Mouse (Mus musculus): ENCODE data around the gene Kif26b. TPM values are rescaled to one million over a fixed set of nuclear protein-coding genes. Genes with fewer than 3 reads are reported as not detected.
A peak's percentile ranks its signal among the peaks of the same experiment; 100 is the strongest.

The Kif26b gene
- polyA plus RNA-seq, 1 experiment from 2014 or later: 8.1 TPM

DNA sequence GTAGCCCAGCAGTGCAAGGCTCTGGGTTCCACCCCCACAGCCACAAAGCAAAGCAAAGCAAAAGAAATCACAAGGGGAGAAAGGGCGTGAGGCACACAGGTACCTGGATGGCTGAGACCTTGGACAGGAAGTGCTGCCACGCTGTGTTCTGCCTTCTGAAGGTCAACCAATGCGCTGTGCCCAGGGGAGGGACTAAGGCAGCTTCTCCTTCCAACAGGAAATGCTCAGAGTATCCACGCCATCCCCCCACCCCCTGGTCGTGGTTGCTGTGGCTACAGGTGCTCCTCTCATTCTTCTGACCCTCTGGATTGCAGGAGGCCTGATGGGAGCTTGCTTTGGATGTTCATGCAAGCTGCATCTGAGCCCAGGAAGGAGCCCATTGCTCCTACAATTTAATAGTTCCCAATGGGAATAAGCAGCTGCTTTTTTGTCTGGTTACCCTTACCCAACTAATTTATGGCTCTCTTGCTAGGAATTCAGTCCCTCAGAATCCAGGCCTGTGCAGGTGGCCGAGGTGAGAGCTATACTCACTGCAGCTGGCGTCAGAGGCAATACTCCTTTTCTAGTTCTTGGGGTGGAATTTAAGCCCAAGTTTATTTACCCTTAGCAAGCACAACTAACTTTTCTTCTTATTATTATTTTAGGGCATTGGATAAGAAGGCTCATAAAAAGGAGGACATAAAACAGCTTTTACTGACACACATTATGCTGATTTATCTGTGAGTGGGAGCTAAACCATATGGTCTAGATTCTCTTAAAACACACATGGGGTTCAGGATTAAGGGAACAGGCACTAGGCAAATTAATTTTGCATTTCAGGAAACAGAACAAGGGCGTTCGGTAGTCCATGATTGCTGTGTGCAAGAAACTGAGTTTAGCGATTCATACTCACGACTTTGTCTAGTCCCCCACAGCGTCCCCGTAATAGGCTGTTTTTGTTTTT is 61.6 kb downstream of the Kif26b start:
- no peak for DNase-seq (ENCODE audit: low spot score)
- H3K9ac ChIP-seq (ENCODE audit: low read depth, low read length): no peak overlapping the region
- H3K27me3 ChIP-seq (replicated peaks; ENCODE audit: control insufficient read depth, insufficient read depth, low read length): no peaks in the 10 kb centered on the region
- WGBS: 54% methylated on average over 13 of the region's 13 CpGs
- H3K36me3 ChIP-seq (ENCODE audit: control insufficient read depth, insufficient read depth, low read length): no peaks in the 10 kb centered on the region
- H3K27ac ChIP-seq (replicated peaks; ENCODE audit: low read depth, low read length): no peak overlapping the region
- peaks cover 17% of the 10 kb centered on the region for H3K4me1 ChIP-seq (ENCODE audit: control insufficient read depth, insufficient read depth, low read length)
- H3K9me3 ChIP-seq (ENCODE audit: control insufficient read depth, low read length): no peaks in the 10 kb centered on the region
- ATAC-seq (ENCODE audit: low read depth): no peak
- H3K4me3 ChIP-seq (ENCODE audit: low read depth, low read length): no peak overlapping the region
- H3K4me2 ChIP-seq (ENCODE audit: low read depth, low read length): no peak overlapping the region

DNA sequence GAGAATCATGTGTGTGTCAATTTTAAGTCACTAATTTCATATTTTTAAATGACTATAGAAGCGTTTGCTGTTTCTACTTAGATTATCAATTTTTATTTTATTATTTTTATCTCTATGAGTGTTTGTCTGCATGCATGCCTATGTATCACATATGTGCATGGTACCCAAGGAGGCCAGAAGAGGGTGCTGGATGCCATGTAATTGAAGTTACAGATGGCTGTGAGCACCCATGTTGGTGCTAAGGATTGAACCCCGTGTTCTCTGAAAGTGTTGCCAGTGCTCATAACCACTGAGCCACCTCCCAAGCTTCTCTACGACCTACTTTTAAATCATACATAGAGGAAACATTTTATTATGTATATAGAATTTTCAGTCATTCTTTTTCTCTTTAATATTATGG is 68.2 kb downstream of the Kif26b start:
- Histone ChIP-seq H3K36me3 (ENCODE audit: control insufficient read depth, insufficient read depth, low read length) (peaks cover 5% of the 10 kb centered on the region; the same call in 1 of the 2 replicates), H3K27me3 (replicated peaks; ENCODE audit: control insufficient read depth, insufficient read depth, low read length) (no peaks in the 10 kb centered on the region), H3K9ac (ENCODE audit: low read depth, low read length) (no peak overlapping the region), H3K27ac (replicated peaks; ENCODE audit: low read depth, low read length) (no peak overlapping the region), H3K4me1 (ENCODE audit: control insufficient read depth, insufficient read depth, low read length) (peaks cover 6% of the 10 kb centered on the region; the same call in 1 of the 2 replicates), H3K4me2 (ENCODE audit: low read depth, low read length) (no peak overlapping the region), H3K9me3 (ENCODE audit: control insufficient read depth, low read length) (no peaks in the 10 kb centered on the region), H3K4me3 (ENCODE audit: low read depth, low read length) (no peak overlapping the region)
- ATAC-seq (ENCODE audit: low read depth): no peak
- WGBS: 95% methylated on average over 3 of the region's 3 CpGs
- DNase-seq (ENCODE audit: low spot score): no peak

DNA sequence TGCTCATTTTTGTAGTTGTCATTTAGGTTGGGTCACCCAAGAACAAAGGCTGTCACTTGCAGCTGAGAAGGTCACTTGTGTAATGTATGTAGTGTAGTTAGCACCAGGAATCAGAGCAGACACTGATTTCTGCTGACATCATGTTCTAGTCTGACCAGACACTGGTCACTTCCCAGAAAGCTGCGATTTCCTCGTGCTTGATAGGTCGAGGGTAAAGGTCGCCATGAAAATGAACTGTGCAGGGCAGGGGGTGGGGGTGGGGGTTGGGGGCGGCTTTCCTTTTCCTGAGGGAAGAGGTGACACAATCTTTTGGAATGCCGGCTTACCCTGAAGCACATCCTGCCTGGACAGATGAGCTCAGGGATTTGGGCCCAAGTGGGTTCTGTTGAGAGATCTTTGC is 68.8 kb downstream of the Kif26b start:
- Histone ChIP-seq H3K27me3 (replicated peaks; ENCODE audit: control insufficient read depth, insufficient read depth, low read length) (no peaks in the 10 kb centered on the region), H3K27ac (replicated peaks; ENCODE audit: low read depth, low read length) (no peak overlapping the region), H3K4me1 (ENCODE audit: control insufficient read depth, insufficient read depth, low read length) (peaks cover 6% of the 10 kb centered on the region; the same call in 1 of the 2 replicates), H3K9ac (ENCODE audit: low read depth, low read length) (no peak overlapping the region), H3K36me3 (ENCODE audit: control insufficient read depth, insufficient read depth, low read length) (peaks cover 5% of the 10 kb centered on the region; the same call in 1 of the 2 replicates), H3K9me3 (ENCODE audit: control insufficient read depth, low read length) (no peaks in the 10 kb centered on the region), H3K4me2 (ENCODE audit: low read depth, low read length) (no peak overlapping the region), H3K4me3 (ENCODE audit: low read depth, low read length) (no peak overlapping the region)
- ATAC-seq (ENCODE audit: low read depth): no peak
- DNase-seq (ENCODE audit: low spot score): no peak
- 44% methylated on average over 6 of the region's 6 CpGs for WGBS

DNA sequence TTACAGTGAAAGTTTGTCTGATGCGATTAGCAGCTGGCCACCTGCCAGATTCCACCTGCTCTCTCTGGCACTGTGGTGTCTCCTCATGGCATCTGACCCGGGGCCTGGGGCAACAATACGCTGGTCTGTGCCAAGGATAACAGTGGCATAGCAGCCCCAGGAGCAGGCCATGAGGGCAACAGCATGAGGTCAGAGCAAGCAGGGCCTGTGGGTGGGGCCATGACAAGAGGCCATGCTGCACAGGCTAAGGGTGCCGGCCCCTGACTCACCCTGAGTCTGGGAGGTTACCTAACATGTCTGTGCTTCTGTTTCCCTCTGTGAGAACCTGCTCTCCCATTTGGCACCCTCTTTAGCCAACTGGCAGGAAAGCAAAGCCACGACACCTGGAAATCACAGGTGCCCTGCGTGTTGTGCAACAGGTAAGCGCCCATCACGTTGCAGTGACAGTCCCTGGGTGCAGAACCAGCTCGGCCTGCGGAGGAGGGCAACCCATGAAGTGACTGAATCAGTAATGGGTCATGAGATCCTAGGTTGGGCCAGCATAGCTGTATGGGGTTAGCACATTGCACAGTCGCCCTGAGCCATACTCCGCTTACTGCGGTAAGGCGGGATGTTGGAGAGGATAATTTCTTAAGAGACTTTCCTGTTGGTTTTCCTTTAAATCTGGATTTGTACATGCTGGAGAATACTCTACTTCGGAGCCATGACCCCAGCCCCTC is 72.1 kb downstream of the Kif26b start:
- DNase-seq (ENCODE audit: low spot score): no peak
- 84% methylated on average over 15 of the region's 15 CpGs for WGBS
- no peaks in the 10 kb centered on the region for H3K27me3 ChIP-seq (replicated peaks; ENCODE audit: control insufficient read depth, insufficient read depth, low read length)
- peaks cover 5% of the 10 kb centered on the region; the same call in 1 of the 2 replicates for H3K36me3 ChIP-seq (ENCODE audit: control insufficient read depth, insufficient read depth, low read length)
- peak; percentile 50; the same call in 1 of the 2 replicates for ATAC-seq (ENCODE audit: low read depth)
- H3K27ac ChIP-seq (replicated peaks; ENCODE audit: low read depth, low read length): no peak overlapping the region
- no peak overlapping the region for H3K4me2 ChIP-seq (ENCODE audit: low read depth, low read length)
- no peaks in the 10 kb centered on the region for H3K9me3 ChIP-seq (ENCODE audit: control insufficient read depth, low read length)
- H3K4me1 ChIP-seq (ENCODE audit: control insufficient read depth, insufficient read depth, low read length): peaks cover 6% of the 10 kb centered on the region; the same call in 1 of the 2 replicates
- H3K4me3 ChIP-seq (ENCODE audit: low read depth, low read length): no peak overlapping the region
- H3K9ac ChIP-seq (ENCODE audit: low read depth, low read length): no peak overlapping the region

DNA sequence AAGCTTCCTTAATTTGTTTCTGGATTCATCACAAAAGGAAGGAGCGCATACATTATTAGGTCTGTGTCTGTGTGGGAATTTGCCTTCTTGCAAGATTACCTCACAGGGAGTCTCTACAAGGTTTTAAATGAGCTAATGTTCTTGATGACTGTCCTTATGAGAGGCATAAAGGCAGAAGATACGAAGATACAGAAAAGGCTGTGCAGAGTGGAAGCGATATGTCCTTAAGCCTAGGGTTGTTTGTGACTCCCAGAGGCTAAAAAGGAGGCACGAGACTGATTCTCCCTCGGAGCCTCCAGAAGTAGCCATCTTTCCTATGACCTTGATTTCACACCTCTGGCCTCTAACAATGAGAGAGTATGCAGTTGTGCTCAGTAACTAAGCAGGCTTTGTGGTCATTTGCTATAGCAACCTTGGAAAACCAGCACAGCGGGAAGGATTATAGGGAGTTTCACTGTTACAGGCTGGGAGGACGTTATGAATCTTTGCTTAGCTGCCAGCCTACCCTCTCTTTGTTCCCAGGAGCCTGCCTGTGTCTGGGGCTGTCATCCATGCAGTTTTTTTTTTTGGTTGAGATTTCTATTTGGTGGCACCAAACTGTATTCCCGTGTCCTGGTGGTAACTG is 80.3 kb downstream of the Kif26b start:
- 73% methylated on average over 8 of the region's 8 CpGs for whole genome bisulfite sequencing
- ATAC-seq (ENCODE audit: low read depth): 0 out of 2 replicates have a peak, but pooled peaks have one; percentile 30

DNA sequence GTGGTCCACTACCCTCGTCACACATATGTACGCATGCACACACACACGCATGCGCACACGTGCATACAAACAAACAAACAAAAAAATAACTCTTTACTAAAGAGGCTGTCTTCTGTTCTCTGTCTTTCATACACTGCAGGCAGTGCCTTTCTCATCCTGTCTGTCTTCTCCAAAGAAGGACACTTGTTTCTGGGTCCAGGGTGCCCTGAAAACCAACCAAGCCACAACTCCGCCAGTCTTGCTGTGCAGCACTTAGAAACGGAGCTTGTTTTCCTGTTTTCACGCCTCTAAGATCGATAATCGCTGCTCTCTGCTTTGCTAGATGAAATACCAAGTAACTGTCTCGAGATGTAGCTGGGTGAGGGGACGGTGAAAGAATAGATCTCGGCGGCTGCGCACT is 82.6 kb downstream of the Kif26b start:
- no peaks in the 10 kb centered on the region for H3K27me3 ChIP-seq (replicated peaks; ENCODE audit: control insufficient read depth, insufficient read depth, low read length)
- ATAC-seq (ENCODE audit: low read depth) (no peak), DNase-seq (ENCODE audit: low spot score) (no peak)
- H3K36me3 ChIP-seq (ENCODE audit: control insufficient read depth, insufficient read depth, low read length): no peaks in the 10 kb centered on the region
- no peak overlapping the region for H3K4me3 ChIP-seq (ENCODE audit: low read depth, low read length)
- H3K4me2 ChIP-seq (ENCODE audit: low read depth, low read length): 0 out of 2 replicates have a peak overlapping the region, but pooled peaks have one; percentile 7
- no peaks in the 10 kb centered on the region for H3K9me3 ChIP-seq (ENCODE audit: control insufficient read depth, low read length)
- H3K4me1 ChIP-seq (ENCODE audit: control insufficient read depth, insufficient read depth, low read length): peaks cover 21% of the 10 kb centered on the region; the same call in 1 of the 2 replicates
- H3K27ac ChIP-seq (replicated peaks; ENCODE audit: low read depth, low read length): no peak overlapping the region
- no peak overlapping the region for H3K9ac ChIP-seq (ENCODE audit: low read depth, low read length)
- WGBS: 68% methylated on average over 15 of the region's 15 CpGs

More for the DNA sequence above, 80.3 kb downstream of the Kif26b start:
- Histone ChIP-seq H3K9me3 (ENCODE audit: control insufficient read depth, low read length) (no peaks in the 10 kb centered on the region), H3K4me2 (ENCODE audit: low read depth, low read length) (no peak overlapping the region), H3K4me1 (ENCODE audit: control insufficient read depth, insufficient read depth, low read length) (peaks cover 15% of the 10 kb centered on the region; the same call in 1 of the 2 replicates), H3K27ac (replicated peaks; ENCODE audit: low read depth, low read length) (no peak overlapping the region), H3K36me3 (ENCODE audit: control insufficient read depth, insufficient read depth, low read length) (no peaks in the 10 kb centered on the region), H3K4me3 (ENCODE audit: low read depth, low read length) (no peak overlapping the region), H3K27me3 (replicated peaks; ENCODE audit: control insufficient read depth, insufficient read depth, low read length) (no peaks in the 10 kb centered on the region), H3K9ac (ENCODE audit: low read depth, low read length) (no peak overlapping the region)
- DNase-seq (ENCODE audit: low spot score): no peak

DNA sequence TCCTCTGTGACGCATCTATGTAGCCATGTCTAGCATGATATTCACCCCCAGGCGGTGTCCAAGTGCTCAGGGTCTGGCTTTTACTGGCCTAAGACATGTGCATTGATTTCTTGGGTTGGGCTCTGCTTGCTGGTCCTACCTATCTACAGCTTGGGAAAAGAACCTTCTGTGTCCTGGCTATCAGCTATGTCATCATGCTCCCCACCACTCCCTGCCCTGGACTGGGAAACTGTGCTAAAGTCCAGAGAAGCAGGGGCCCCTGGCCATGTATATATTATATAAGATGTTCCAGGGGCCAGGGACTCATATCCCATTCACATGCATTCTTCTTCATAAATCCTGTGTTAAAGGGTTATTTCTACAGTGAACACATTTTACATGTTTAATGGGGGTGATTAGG is 92.4 kb downstream of the Kif26b start:
- no peaks in the 10 kb centered on the region for H3K4me1 ChIP-seq (ENCODE audit: control insufficient read depth, insufficient read depth, low read length)
- WGBS: 91% methylated on average over 2 of the region's 2 CpGs
- H3K36me3 ChIP-seq (ENCODE audit: control insufficient read depth, insufficient read depth, low read length): no peaks in the 10 kb centered on the region
- H3K4me3 ChIP-seq (ENCODE audit: low read depth, low read length): no peak overlapping the region
- H3K27me3 ChIP-seq (replicated peaks; ENCODE audit: control insufficient read depth, insufficient read depth, low read length): no peaks in the 10 kb centered on the region
- H3K4me2 ChIP-seq (ENCODE audit: low read depth, low read length): no peak overlapping the region
- H3K9me3 ChIP-seq (ENCODE audit: control insufficient read depth, low read length): no peaks in the 10 kb centered on the region
- H3K9ac ChIP-seq (ENCODE audit: low read depth, low read length): no peak overlapping the region
- DNase-seq (ENCODE audit: low spot score) (no peak), ATAC-seq (ENCODE audit: low read depth) (no peak)
- H3K27ac ChIP-seq (replicated peaks; ENCODE audit: low read depth, low read length): no peak overlapping the region

DNA sequence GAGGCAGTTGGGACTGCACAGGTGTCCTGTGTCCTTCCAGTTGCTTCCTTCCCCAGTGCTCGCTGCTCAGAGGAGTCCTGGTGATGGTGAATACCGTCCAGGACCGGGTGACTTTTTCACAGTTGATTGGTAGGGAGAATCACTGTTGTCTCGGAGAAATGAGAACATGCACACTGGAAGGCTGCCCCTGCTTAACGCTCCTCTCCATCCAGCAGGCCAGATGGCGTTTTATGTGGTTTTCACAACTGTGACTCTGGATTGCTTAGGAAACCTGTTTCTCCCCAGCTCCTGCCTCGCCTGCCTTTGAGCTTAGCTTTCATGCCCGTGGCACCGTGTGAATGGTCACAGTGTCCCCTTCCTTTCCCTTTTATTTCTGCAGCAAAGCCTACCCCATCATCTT is 95.0 kb downstream of the Kif26b start:
- WGBS: 61% methylated on average over 9 of the region's 9 CpGs
- DNase-seq (ENCODE audit: low spot score): no peak

More for the DNA sequence above, 95.0 kb downstream of the Kif26b start:
- Histone ChIP-seq H3K36me3 (ENCODE audit: control insufficient read depth, insufficient read depth, low read length) (no peaks in the 10 kb centered on the region), H3K27ac (replicated peaks; ENCODE audit: low read depth, low read length) (no peak overlapping the region), H3K4me3 (ENCODE audit: low read depth, low read length) (no peak overlapping the region), H3K4me1 (ENCODE audit: control insufficient read depth, insufficient read depth, low read length) (no peaks in the 10 kb centered on the region), H3K9ac (ENCODE audit: low read depth, low read length) (no peak overlapping the region), H3K27me3 (replicated peaks; ENCODE audit: control insufficient read depth, insufficient read depth, low read length) (no peaks in the 10 kb centered on the region), H3K4me2 (ENCODE audit: low read depth, low read length) (no peak overlapping the region), H3K9me3 (ENCODE audit: control insufficient read depth, low read length) (no peaks in the 10 kb centered on the region)
- no peak for ATAC-seq (ENCODE audit: low read depth)

Data from embryonic facial prominence, embryonic 14.5 days (tissue).